Mouse (Mus musculus): ENCODE data around the gene Dbndd2. TPM values are rescaled to one million over a fixed set of nuclear protein-coding genes. Genes with fewer than 3 reads are reported as not detected.

Dbndd2 gene
- 3.6 TPM for total RNA-seq (2023)

DNA sequence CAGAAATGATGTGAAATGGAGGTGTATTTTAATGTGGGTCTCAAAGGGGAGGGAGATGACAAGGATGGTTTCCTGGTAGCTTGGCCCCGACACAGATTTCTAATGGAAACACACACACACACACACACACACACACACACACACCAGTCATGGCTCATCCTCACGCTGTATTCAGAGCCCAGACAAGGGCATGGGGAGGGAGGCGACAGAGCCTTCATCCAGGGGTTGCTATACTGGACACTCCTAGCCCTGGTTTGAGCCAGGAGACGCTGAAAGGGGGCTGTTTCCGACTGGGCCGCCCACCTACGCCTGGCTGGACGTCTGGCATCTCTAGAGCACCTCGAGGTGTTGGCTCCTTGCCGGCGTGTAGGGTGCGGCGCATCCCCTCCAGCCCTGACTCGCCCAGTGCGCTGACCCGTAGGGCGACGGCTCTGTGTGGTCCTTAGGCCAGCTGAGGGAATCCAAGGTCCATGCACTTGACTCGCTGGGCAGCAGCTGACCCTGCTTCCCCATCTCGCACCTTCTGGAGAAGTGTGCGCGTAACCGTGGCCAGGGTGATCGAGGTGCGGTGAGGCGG is at the start of gene Dbndd2:
TSS of gene Dbndd2 (plus strand) at position 426 of the 577 bp plus-strand sequence.

GRCm38 (mm10) chr2:164443460-164444000 is 42.4 kb upstream of the Dbndd2 start, which contains the start of gene Sdc4:
Gene Sdc4 (minus strand): TSS chr2:164443887.

GRCm38 (mm10) chr2:164456864-164457300 is 29.0 kb upstream of the Dbndd2 start, which contains the start of gene Sys1:
Gene Sys1 (plus strand): TSS chr2:164456964.

GRCm38 (mm10) chr2:164460745-164461551 is 25.0 kb upstream of the Dbndd2 start, which contains the start of gene Gm20458:
Gene Gm20458 (plus strand): TSS chr2:164460967.

DNA sequence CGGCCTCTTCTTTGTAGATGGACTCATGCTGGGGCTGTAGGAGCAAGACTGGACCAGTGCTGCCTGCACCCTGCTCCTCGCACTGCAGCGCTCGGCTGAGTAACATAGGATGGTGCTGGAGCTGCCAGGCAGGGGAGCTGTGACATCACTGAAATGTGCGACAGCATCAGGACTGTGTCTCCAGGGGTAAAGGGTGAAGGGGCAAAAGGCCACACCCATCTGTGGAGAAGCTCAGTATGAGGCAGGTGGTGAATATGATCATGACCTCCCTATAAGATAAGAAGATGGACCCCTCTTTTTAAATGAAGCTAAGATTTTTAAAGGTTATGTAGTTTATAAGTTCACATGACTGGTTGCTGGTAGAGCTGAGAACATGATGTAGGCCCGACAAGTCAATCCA is 12.3 kb upstream of the Dbndd2 start, which contains the start of gene Trp53tg5:
TSS of gene Trp53tg5 (minus strand) at position 101 of the 400 bp plus-strand sequence.

GRCm38 (mm10) chr2:164496847-164497690 is 11.2 kb downstream of the Dbndd2 start, which contains the start of gene Pigt:
Gene Pigt (plus strand): TSS chr2:164497520.

Other genes starting within 250 kb of the Dbndd2 start
- gene Svs2, start 247.6 kb upstream of the Dbndd2 start, total RNA-seq (2023) = not detected
- not detected for gene Svs3b, start 229.5 kb upstream of the Dbndd2 start, total RNA-seq (2023)
- gene Svs4, start 207.6 kb upstream of the Dbndd2 start, total RNA-seq (2023) = not detected
- not detected for gene Svs3a, start 196.8 kb upstream of the Dbndd2 start, total RNA-seq (2023)
- not detected for gene Svs6, start 169.4 kb upstream of the Dbndd2 start, total RNA-seq (2023)
- not detected for gene Svs5, start 153.4 kb upstream of the Dbndd2 start, total RNA-seq (2023)
- 15.5 TPM for gene Slpi, start 97.0 kb upstream of the Dbndd2 start, total RNA-seq (2023)
- gene Rbpjl, start 83.0 kb upstream of the Dbndd2 start, total RNA-seq (2023) = not detected
- gene Matn4, start 80.9 kb upstream of the Dbndd2 start, total RNA-seq (2023) = 0.65 TPM
- 7.3 TPM for gene Sdc4, start 42.2 kb upstream of the Dbndd2 start, total RNA-seq (2023)
- gene Sys1, start 29.1 kb upstream of the Dbndd2 start, total RNA-seq (2023) = 49.4 TPM
- 4.0 TPM for gene Gm20458, start 25.1 kb upstream of the Dbndd2 start, total RNA-seq (2023)
- gene Trp53tg5, start 12.4 kb upstream of the Dbndd2 start, total RNA-seq (2023) = not detected
- gene Pigt, start 11.4 kb downstream of the Dbndd2 start, total RNA-seq (2023) = 61.4 TPM
- 1.9 TPM for gene Wfdc2, start 76.3 kb downstream of the Dbndd2 start, total RNA-seq (2023)
- gene Spint3, start 87.4 kb downstream of the Dbndd2 start, total RNA-seq (2023) = not detected
- gene Wfdc6a, start 99.3 kb downstream of the Dbndd2 start, total RNA-seq (2023) = not detected
- not detected for gene Eppin, start 107.5 kb downstream of the Dbndd2 start, total RNA-seq (2023)
- gene Wfdc6b, start 127.4 kb downstream of the Dbndd2 start, total RNA-seq (2023) = not detected
- gene Wfdc8, start 127.5 kb downstream of the Dbndd2 start, total RNA-seq (2023) = not detected
- not detected for gene Wfdc16, start 152.7 kb downstream of the Dbndd2 start, total RNA-seq (2023)
- gene Wfdc10, start 169.9 kb downstream of the Dbndd2 start, total RNA-seq (2023) = not detected
- gene Wfdc9, start 170.5 kb downstream of the Dbndd2 start, total RNA-seq (2023) = not detected
- gene Wfdc11, start 188.0 kb downstream of the Dbndd2 start, total RNA-seq (2023) = not detected
- not detected for gene Wfdc13, start 199.0 kb downstream of the Dbndd2 start, total RNA-seq (2023)
- gene Spint4, start 212.4 kb downstream of the Dbndd2 start, total RNA-seq (2023) = not detected
- not detected for gene Spint5, start 229.2 kb downstream of the Dbndd2 start, total RNA-seq (2023)